Mouse (Mus musculus): Measurements from ENCODE around the gene Abhd6.

Abhd6 gene

DNA sequence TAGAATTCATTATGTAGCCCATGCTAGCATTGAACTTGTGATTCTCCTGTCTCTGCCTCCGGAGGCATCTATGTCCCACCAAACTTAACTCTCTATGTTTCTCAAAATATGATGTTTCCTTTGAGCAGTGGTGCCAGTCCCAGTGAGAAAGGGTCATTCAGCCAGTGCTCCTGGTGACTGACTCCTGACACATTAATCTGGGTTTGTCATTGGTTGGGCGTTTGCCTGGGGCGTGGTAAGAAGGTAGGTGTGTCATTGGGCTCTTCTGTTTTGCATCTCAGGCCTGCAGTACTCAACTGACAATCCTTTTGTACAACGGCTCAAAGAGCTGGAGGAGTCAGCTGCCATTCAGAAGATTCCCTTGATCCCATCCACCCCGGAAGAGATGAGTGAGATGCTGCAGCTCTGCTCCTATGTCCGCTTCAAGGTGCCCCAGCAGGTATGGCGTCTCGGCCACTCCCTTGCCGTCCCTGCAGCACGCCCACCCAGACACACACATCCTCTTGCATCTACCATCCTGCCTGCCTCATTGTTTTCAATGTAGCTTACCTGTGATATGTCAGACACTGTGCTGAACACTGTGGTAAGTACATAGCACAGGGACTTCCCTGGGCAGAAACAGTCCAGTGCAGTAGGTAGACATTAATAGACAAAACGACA, 42.6 kb downstream of the Abhd6 start:
- peaks cover 22% of the 10 kb centered on the region for H3K36me3 ChIP-seq (ENCODE audit: insufficient read depth, low read length)
- no peaks in the 10 kb centered on the region for H3K9me3 ChIP-seq (ENCODE audit: low read length)
- H3K27me3 ChIP-seq (ENCODE audit: insufficient read depth, low read length), result no peaks in the 10 kb centered on the region
- no peak overlapping the region for H3K4me3 ChIP-seq (replicated peaks; ENCODE audit: low read length)
- no peak for TF ChIP-seq POU5F1 (IDR thresholded peaks at IDR 0.05; ENCODE audit: borderline replicate concordance, low read length)
- TF ChIP-seq NANOG (IDR thresholded peaks at IDR 0.05; ENCODE audit: borderline replicate concordance, low read length), result no peak
- TF ChIP-seq CTCF (conservative IDR thresholded peaks at IDR 0.05; ENCODE audit: low read length), result no peak
- peaks cover 49% of the 10 kb centered on the region for H3K4me1 ChIP-seq (replicated peaks; ENCODE audit: low read depth, low read length)

DNA sequence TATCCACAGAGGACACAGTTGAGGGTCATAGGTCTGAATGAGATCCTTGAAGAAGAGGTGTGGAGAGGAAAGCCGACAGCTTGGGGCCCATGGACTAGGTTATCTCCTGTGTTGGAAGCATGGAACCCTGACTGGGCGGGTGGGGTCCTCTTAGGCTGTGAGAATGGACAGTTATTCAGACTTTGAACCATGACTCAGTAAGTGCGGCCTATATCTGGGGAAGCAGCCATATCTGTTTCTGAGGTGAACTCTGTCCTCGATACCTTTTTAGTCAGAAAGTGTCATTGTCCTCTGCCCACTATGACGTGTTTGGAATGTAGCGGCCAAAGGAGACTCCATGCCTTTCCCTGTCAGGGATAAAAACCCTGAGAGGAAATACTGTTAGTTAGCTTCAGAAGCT, 44.1 kb downstream of the Abhd6 start:
- no peak overlapping the region for H3K4me3 ChIP-seq (replicated peaks; ENCODE audit: low read length)
- TF ChIP-seq NANOG (IDR thresholded peaks at IDR 0.05; ENCODE audit: borderline replicate concordance, low read length) (no peak), POU5F1 (IDR thresholded peaks at IDR 0.05; ENCODE audit: borderline replicate concordance, low read length) (no peak), CTCF (conservative IDR thresholded peaks at IDR 0.05; ENCODE audit: low read length) (no peak)
- H3K9me3 ChIP-seq (ENCODE audit: low read length), result no peaks in the 10 kb centered on the region
- peaks cover 28% of the 10 kb centered on the region for H3K36me3 ChIP-seq (ENCODE audit: insufficient read depth, low read length)
- H3K27me3 ChIP-seq (ENCODE audit: insufficient read depth, low read length), result no peaks in the 10 kb centered on the region
- H3K4me1 ChIP-seq (replicated peaks; ENCODE audit: low read depth, low read length), result peaks cover 55% of the 10 kb centered on the region

DNA sequence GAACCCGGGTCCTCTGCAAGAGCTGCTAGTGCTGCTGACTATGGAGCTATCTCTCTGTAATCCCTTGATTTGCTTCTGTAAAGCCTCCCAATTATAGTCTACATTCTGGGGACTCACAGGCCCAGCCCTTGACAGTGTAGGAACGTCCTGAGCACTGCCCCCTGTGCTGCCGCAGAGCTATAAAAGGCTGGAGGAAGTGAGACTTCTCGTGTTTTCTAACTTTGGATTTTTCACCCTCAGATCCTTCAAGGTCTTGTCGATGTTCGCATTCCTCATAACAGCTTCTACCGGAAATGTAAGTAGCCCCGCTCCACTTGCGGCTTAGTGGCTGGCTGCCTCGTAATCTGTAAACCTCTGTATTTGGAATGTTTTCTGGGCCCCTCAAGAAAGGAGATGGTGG, 46.6 kb downstream of the Abhd6 start:
- Histone ChIP-seq H3K36me3 (ENCODE audit: insufficient read depth, low read length) (peaks cover 28% of the 10 kb centered on the region), H3K27me3 (ENCODE audit: insufficient read depth, low read length) (no peaks in the 10 kb centered on the region), H3K9me3 (ENCODE audit: low read length) (no peaks in the 10 kb centered on the region), H3K4me1 (replicated peaks; ENCODE audit: low read depth, low read length) (peaks cover 78% of the 10 kb centered on the region), H3K4me3 (replicated peaks; ENCODE audit: low read length) (0 out of 2 replicates have a peak overlapping the region, but pooled peaks have one; percentile 24)
- TF ChIP-seq CTCF (conservative IDR thresholded peaks at IDR 0.05; ENCODE audit: low read length), result no peak
- TF ChIP-seq NANOG (IDR thresholded peaks at IDR 0.05; ENCODE audit: borderline replicate concordance, low read length), result no peak
- TF ChIP-seq POU5F1 (IDR thresholded peaks at IDR 0.05; ENCODE audit: borderline replicate concordance, low read length), result no peak

DNA sequence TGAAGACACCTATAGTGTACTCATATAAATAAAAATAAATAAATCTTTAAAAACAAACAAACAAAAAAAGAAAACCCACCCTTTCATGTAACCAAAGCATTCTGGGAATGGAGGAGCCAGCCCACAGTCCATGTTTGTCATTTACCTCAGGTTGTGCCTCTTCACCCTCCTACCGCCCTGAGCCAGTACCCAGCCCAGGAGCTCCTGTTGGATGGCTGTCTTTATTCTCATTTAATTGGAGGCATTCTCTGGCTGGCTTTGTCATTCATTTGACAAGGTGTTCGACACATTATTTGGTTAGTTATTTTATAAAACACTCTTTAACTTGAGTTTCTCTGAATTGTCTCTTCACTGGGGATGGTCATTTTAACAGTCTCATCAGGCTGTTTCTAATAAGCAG, 49.2 kb downstream of the Abhd6 start:
- TF ChIP-seq CTCF (conservative IDR thresholded peaks at IDR 0.05; ENCODE audit: low read length) (no peak), POU5F1 (IDR thresholded peaks at IDR 0.05; ENCODE audit: borderline replicate concordance, low read length) (peak; percentile 33; the same call in 1 of the 2 replicates), NANOG (IDR thresholded peaks at IDR 0.05; ENCODE audit: borderline replicate concordance, low read length) (peak; percentile 62)
- Histone ChIP-seq H3K4me1 (replicated peaks; ENCODE audit: low read depth, low read length) (peaks cover 84% of the 10 kb centered on the region), H3K27me3 (ENCODE audit: insufficient read depth, low read length) (no peaks in the 10 kb centered on the region)

DNA sequence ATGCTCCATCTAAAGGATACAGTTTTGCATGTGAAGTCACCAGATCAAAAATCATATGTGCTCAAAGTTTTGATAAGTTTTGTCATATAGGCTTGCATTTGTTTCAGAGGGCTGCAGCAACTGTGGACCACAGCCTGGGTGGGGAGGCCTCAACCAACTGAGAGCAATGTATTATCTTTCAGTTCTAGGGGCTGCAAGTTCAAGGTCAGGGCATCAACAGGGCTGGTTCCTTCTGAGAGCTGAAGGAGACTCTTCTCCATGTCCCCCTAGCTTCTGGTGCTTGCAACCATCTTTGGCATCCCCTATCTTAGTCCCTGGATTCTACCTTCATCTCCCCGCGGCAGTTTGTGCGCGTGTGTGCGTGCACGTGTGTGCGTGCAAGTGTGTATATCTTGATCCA, 50.0 kb downstream of the Abhd6 start:
- H3K27me3 ChIP-seq (ENCODE audit: insufficient read depth, low read length), result no peaks in the 10 kb centered on the region
- peak overlapping the region; percentile 81 for H3K4me3 ChIP-seq (replicated peaks; ENCODE audit: low read length)
- H3K9me3 ChIP-seq (ENCODE audit: low read length), result no peaks in the 10 kb centered on the region
- peaks cover 91% of the 10 kb centered on the region for H3K4me1 ChIP-seq (replicated peaks; ENCODE audit: low read depth, low read length)
- peaks cover 18% of the 10 kb centered on the region for H3K36me3 ChIP-seq (ENCODE audit: insufficient read depth, low read length)
- TF ChIP-seq CTCF (conservative IDR thresholded peaks at IDR 0.05; ENCODE audit: low read length) (no peak), NANOG (IDR thresholded peaks at IDR 0.05; ENCODE audit: borderline replicate concordance, low read length) (no peak), POU5F1 (IDR thresholded peaks at IDR 0.05; ENCODE audit: borderline replicate concordance, low read length) (no peak)

More for the DNA sequence above, 49.2 kb downstream of the Abhd6 start:
- Histone ChIP-seq H3K36me3 (ENCODE audit: insufficient read depth, low read length) (peaks cover 23% of the 10 kb centered on the region), H3K4me3 (replicated peaks; ENCODE audit: low read length) (0 out of 2 replicates have a peak overlapping the region, but pooled peaks have one; percentile 27), H3K9me3 (ENCODE audit: low read length) (no peaks in the 10 kb centered on the region)

DNA sequence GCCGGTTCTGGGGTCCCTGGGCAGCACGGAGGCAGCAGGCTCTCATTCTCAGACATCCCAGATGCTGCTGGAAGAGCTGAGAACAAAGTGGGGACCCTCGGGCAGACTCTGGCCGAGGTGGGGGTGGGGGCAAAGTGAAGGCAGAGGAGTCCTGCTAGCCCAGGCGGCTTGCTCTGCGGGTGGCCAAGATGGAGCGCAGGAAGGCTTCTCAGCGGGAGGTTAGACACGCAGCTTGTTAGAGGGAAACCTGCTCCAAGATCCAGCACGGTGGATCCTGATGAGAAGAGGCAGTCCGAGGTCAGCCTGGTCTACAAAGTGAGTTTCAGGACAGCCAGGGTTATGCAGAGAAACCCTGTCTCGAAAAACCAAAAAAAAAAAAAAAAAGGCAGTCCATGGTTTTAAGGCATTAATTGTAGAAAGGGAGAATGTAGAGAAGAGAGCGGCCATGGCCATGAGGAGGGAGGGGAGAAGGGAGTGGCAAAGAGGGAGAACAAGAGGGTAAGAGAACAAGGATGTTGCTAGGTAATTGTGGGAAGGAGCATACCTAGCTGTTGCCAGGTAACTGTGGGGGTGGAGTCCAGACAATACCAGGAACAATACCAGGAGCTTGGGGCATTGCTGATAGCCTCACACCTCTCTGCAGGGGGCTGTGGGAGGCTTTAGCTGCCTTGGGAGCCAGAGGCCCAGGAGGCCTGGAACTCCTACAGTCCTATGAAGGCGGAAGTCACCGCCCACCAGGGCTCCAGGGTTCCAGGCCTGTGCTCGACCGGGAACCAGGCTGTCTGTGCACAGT, 51.8 kb downstream of the Abhd6 start:
- Histone ChIP-seq H3K27me3 (ENCODE audit: insufficient read depth, low read length) (no peaks in the 10 kb centered on the region), H3K4me1 (replicated peaks; ENCODE audit: low read depth, low read length) (peaks cover 75% of the 10 kb centered on the region), H3K36me3 (ENCODE audit: insufficient read depth, low read length) (peaks cover 11% of the 10 kb centered on the region; the same call in 1 of the 2 replicates), H3K9me3 (ENCODE audit: low read length) (no peaks in the 10 kb centered on the region), H3K4me3 (replicated peaks; ENCODE audit: low read length) (peak overlapping the region; percentile 81)
- TF ChIP-seq CTCF (conservative IDR thresholded peaks at IDR 0.05; ENCODE audit: low read length) (no peak), NANOG (IDR thresholded peaks at IDR 0.05; ENCODE audit: borderline replicate concordance, low read length) (no peak), POU5F1 (IDR thresholded peaks at IDR 0.05; ENCODE audit: borderline replicate concordance, low read length) (no peak)

DNA sequence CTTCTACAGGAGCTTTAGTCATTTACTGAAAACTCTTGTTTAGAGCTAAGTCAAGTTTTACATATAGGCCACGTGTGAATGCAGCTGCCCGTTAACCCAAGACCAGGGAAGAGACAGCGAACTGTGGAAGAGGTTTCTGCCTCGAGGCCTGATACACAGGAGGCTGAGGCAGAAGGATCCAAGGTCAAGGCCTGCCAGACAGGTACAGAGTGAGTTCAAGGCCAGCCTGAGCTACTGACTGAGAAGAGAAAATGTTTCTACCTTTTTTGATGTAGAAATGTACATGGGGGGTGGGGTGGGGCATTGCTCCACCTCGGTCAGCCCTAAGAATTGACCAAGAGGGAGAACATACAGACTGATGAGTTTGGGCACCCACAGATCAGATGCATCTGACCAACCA, 53.4 kb downstream of the Abhd6 start:
- Histone ChIP-seq H3K9me3 (ENCODE audit: low read length) (no peaks in the 10 kb centered on the region; the same call in 1 of the 2 replicates), H3K27me3 (ENCODE audit: insufficient read depth, low read length) (no peaks in the 10 kb centered on the region)
- no peak for TF ChIP-seq NANOG (IDR thresholded peaks at IDR 0.05; ENCODE audit: borderline replicate concordance, low read length)
- no peak for TF ChIP-seq CTCF (conservative IDR thresholded peaks at IDR 0.05; ENCODE audit: low read length)
- no peak for TF ChIP-seq POU5F1 (IDR thresholded peaks at IDR 0.05; ENCODE audit: borderline replicate concordance, low read length)

DNA sequence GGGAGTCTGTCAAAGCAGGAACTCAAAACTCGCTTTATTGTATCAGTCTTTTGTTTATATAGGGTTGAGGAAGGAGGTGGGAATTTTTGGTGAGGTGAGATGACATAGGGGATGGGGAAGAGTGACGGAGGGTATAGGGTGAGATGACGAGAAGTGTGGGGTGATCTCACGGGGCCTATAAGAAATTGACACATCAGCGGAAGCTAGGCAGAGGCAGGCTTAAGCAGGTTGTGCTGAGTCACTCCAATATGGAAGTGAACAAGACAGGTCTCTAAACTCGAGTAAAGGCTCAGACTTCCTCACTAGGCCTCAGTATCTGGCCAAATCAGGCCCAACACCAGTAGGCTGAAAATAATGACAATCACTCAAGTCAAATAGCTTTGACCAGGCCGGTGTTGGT, 57.2 kb downstream of the Abhd6 start:
- TF ChIP-seq NANOG (IDR thresholded peaks at IDR 0.05; ENCODE audit: borderline replicate concordance, low read length) (no peak), POU5F1 (IDR thresholded peaks at IDR 0.05; ENCODE audit: borderline replicate concordance, low read length) (no peak), CTCF (conservative IDR thresholded peaks at IDR 0.05; ENCODE audit: low read length) (no peak)
- H3K4me3 ChIP-seq (replicated peaks; ENCODE audit: low read length), result no peak overlapping the region
- H3K4me1 ChIP-seq (replicated peaks; ENCODE audit: low read depth, low read length), result peaks cover 62% of the 10 kb centered on the region
- no peaks in the 10 kb centered on the region for H3K36me3 ChIP-seq (ENCODE audit: insufficient read depth, low read length)
- no peaks in the 10 kb centered on the region for H3K27me3 ChIP-seq (ENCODE audit: insufficient read depth, low read length)
- H3K9me3 ChIP-seq (ENCODE audit: low read length), result no peaks in the 10 kb centered on the region; the same call in 1 of the 2 replicates

More for the DNA sequence above, 53.4 kb downstream of the Abhd6 start:
- H3K36me3 ChIP-seq (ENCODE audit: insufficient read depth, low read length), result peaks cover 1% of the 10 kb centered on the region; the same call in 1 of the 2 replicates
- no peak overlapping the region for H3K4me3 ChIP-seq (replicated peaks; ENCODE audit: low read length)
- H3K4me1 ChIP-seq (replicated peaks; ENCODE audit: low read depth, low read length), result peaks cover 66% of the 10 kb centered on the region
